Mouse (Mus musculus) left cerebral cortex, postnatal 4 days (tissue): ENCODE measurements around the gene Sympk. TPM values are rescaled to one million over a fixed set of nuclear protein-coding genes. Genes with fewer than 3 reads are reported as not detected.

ENCODE experiments used
- DNase-seq: peaks from one replicate; pipeline ENCODE4 v3.0.0-alpha.2; 2022
- intact Hi-C: fragments of 180-260 bp; cut with DNase I; formaldehyde crosslinking; loops from one replicate; pipeline ENCODE4 v1.15.1; 2025
- microRNA-seq: library from miRNA; unstranded; fragments of <30 nt; microRNA quantifications from one replicate; pipeline ENCODE4 v1.2.0, GENCODE M21; 2022
- total RNA-seq, 2 experiments: library from RNA; stranded (reverse); gene quantifications; 2 replicates each; pipeline ENCODE4 v1.2.3; 2021

Gene Sympk
- total RNA-seq, 2 experiments from 2014 or later, result 87.1 to 96.8 TPM

DNA sequence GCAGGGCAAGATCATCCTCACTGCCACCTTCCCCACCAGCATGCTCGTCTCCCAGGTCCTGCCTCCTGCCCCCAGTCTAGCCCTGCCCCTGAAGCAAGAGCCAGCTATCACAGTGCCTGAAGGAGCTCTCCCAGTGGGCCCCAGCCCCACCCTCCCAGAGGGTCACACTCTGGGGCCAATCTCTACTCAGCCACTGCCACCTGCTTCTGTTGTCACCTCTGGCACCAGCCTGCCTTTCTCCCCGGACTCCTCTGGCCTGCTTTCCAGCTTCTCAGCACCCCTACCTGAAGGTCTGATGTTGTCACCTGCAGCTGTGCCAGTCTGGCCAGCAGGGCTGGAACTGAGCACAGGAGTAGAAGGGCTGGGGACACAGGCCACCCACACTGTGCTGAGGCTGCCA lies 73.0 kb downstream of the Sympk start:
- intact Hi-C loops, result no loop called here
- no peak for DNase-seq

DNA sequence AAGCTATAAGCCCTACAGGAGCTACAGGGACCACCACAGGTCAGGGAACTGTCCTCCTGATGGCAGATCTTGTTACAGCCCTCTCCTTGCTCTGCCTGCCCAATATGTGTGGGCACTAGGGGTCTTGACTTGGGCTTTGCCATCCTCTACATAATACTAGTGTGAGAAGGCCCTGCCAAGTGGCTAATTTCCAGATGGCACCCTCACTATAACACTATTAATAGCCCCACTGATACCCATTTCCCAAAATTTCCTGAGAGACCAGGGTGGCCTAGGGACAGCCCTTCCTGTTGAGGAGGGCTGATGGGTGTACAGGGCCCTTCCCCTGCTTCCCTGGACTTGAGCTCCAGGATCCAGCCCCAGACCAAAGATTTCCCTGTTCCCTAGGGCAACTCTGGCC lies 73.7 kb downstream of the Sympk start:
- DNase-seq, result no peak
- intact Hi-C loops, result no loop called here

DNA sequence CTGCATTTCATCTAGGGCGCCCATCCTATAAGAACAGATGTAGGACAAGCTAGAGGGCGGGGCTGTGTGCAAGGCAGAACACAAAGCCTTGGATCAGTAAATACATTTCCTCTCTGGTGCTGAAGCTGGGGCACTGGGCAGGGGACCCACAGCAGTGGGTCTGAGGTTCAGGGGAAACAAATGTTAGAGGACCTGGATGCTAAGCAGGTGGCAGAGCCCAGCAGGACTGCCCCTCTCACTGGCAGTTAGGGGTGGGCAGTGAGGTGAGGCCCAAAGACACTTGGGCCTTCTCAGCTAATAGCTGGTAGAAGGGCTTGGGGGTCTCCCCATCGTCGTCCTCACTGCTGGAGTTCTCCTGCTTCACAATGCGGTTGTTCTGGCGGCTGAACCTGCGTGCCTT lies 74.6 kb downstream of the Sympk start:
- intact Hi-C loops, result no loop called here
- no peak for DNase-seq

DNA sequence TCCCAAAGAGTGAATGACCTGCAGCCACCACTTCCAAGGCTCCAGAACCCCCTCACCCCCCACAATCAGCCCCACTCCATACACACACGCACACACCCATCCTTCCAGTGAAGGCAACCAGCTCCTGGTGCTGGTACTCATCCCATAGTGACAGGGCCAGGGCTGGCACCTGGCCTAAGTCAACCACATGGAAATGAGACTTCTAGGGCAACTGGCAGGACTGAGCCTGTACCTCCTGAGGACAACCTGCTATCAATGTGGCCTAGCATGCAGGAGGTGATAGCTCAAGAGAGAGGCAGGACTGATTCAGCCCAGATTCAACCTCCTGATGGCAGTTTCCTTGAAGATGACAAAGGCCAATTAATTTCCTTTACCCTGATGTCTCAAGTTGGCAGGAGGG lies 76.1 kb downstream of the Sympk start:
- intact Hi-C loops, result no loop called here
- DNase-seq, result no peak

DNA sequence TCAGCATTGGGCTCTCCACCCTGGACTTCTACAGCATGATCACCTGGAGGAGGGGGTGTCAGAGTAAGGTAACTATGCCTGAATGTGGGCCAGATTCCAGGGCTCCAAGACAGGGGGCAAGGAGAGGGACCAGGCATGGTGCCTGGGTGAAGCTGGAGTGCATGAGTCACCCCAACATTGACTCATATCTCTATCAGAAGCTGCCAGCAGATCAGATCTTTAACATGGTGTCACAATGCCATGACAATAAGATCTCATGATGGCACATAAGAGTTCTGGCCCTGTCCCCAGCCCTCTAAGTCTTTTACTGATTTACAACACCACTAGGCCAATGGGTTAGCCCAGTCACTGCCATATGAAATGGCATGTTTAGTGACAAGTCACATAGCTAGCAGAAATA lies 79.6 kb downstream of the Sympk start:
- DNase-seq, result no peak
- intact Hi-C loops, result no loop called here

Small RNA genes within 50 kb of the gene (microRNA-seq; reads per million reads assigned to microRNA genes)
- 3.6 reads per million, percentile 6 among the genes with 10 or more reads in this experiment for gene Mir3100

Other genes with a start within 250 kb of the Sympk start
- not detected for gene Psg19, start 225.9 kb upstream of the Sympk start, total RNA-seq
- not detected for gene Psg17, start 202.8 kb upstream of the Sympk start, total RNA-seq
- gene Mill2, start 184.4 kb upstream of the Sympk start, total RNA-seq, result 1 to 10 TPM in 1 of 2 experiments, under 1 TPM in 1; 0.90 to 1.5 TPM
- gene Pglyrp1, start 153.0 kb upstream of the Sympk start, total RNA-seq, result 10 to 100 TPM; 16.1 to 16.8 TPM
- gene Ccdc61, start 114.0 kb upstream of the Sympk start, total RNA-seq, result 10 to 100 TPM; 16.0 to 23.3 TPM
- 100 to 1,000 TPM; 152 to 154 TPM for gene Nova2, start 98.5 kb upstream of the Sympk start, total RNA-seq
- 1 to 10 TPM; 1.4 to 1.7 TPM for gene Nanos2, start 37.0 kb upstream of the Sympk start, total RNA-seq
- 10 to 100 TPM; 18.8 to 20.2 TPM for gene Mypop, start 33.1 kb upstream of the Sympk start, total RNA-seq
- gene Irf2bp1, start 20.3 kb upstream of the Sympk start, total RNA-seq, result 10 to 100 TPM; 56.9 to 60.8 TPM
- not detected for gene Foxa3, start 839 bp upstream of the Sympk start, total RNA-seq
- under 1 TPM; 0.30 to 0.46 TPM for gene Rsph6a, start 30.3 kb downstream of the Sympk start, total RNA-seq
- gene Dmwd, start 51.9 kb downstream of the Sympk start, total RNA-seq, result 100 to 1,000 TPM; 147 to 151 TPM
- 10 to 100 TPM; 45.3 to 46.5 TPM for gene Dmpk, start 59.5 kb downstream of the Sympk start, total RNA-seq
- gene Six5, start 70.2 kb downstream of the Sympk start, total RNA-seq, result 1 to 10 TPM; 2.2 to 3.3 TPM
- gene Gm4969, start 94.0 kb downstream of the Sympk start, total RNA-seq, result 10 to 100 TPM in 1 of 2 experiments, 1 to 10 TPM in 1; 9.4 to 11.0 TPM
- 10 to 100 TPM; 17.7 to 18.9 TPM for gene Fbxo46, start 95.5 kb downstream of the Sympk start, total RNA-seq
- 10 to 100 TPM; 17.6 to 19.9 TPM for gene Qpctl, start 124.9 kb downstream of the Sympk start, total RNA-seq
- gene Snrpd2, start 125.3 kb downstream of the Sympk start, total RNA-seq, result 100 to 1,000 TPM; 126 to 130 TPM
- gene Gipr, start 141.8 kb downstream of the Sympk start, total RNA-seq, result 10 to 100 TPM; 22.7 to 25.8 TPM
- 100 to 1,000 TPM; 102 to 106 TPM for gene Eml2, start 152.0 kb downstream of the Sympk start, total RNA-seq
- 1 to 10 TPM; 3.5 to 4.3 TPM for gene Gpr4, start 188.2 kb downstream of the Sympk start, total RNA-seq
- 10 to 100 TPM; 33.8 to 35.0 TPM for gene Opa3, start 204.0 kb downstream of the Sympk start, total RNA-seq
- gene Vasp, start 247.4 kb downstream of the Sympk start, total RNA-seq, result 10 to 100 TPM; 45.3 to 46.6 TPM